Mouse (Mus musculus): ENCODE measurements at regions not wholly inside any gene's neighbourhood (a gene's known extent, or its start where the extent isn't known, plus 50 kb on each side); places are given as distances from the start of the nearest gene placed in this dataset.
A peak's percentile ranks its signal among the peaks of the same experiment; 100 is the strongest.

- H3K4me1 ChIP-seq (ENCODE audit: control insufficient read depth, insufficient read depth, low read length) = no peaks in the 10 kb centered on the region
- H3K4me2 ChIP-seq (ENCODE audit: low read depth, low read length) = no peak overlapping the region
- H3K27me3 ChIP-seq (ENCODE audit: control insufficient read depth, insufficient read depth, low read length) = no peaks in the 10 kb centered on the region
- H3K9ac ChIP-seq (ENCODE audit: low read length) = no peak overlapping the region
- no peaks in the 10 kb centered on the region for H3K9me3 ChIP-seq (replicated peaks; ENCODE audit: control insufficient read depth, low read length)
- ATAC-seq (replicated peaks; ENCODE audit: extremely low read depth, insufficient read depth, low FRiP score) = no peak
- H3K36me3 ChIP-seq (ENCODE audit: control insufficient read depth, insufficient read depth) = no peaks in the 10 kb centered on the region
- 79% methylated on average over 2 of the region's 2 CpGs for WGBS
- no peak overlapping the region for H3K4me3 ChIP-seq (ENCODE audit: low read length)
- H3K27ac ChIP-seq (ENCODE audit: low read length) = no peak overlapping the region
Observed at GRCm38 (mm10) chr19:54836451-54836850, 290.6 kb downstream of the Gpam start.

GRCm38 (mm10) chr19:54822161-54822560, 304.9 kb downstream of the Gpam start:
- no peak for ATAC-seq (replicated peaks; ENCODE audit: extremely low read depth, insufficient read depth, low FRiP score)
- no peaks in the 10 kb centered on the region for H3K27me3 ChIP-seq (ENCODE audit: control insufficient read depth, insufficient read depth, low read length)
- WGBS = 77% methylated on average over 5 of the region's 5 CpGs

GRCm38 (mm10) chr19:54820587-54820986, 306.5 kb downstream of the Gpam start:
- no peaks in the 10 kb centered on the region for H3K9me3 ChIP-seq (replicated peaks; ENCODE audit: control insufficient read depth, low read length)
- H3K9ac ChIP-seq (ENCODE audit: low read length) = no peak overlapping the region
- 71% methylated on average over 4 of the region's 4 CpGs for WGBS
- H3K4me1 ChIP-seq (ENCODE audit: control insufficient read depth, insufficient read depth, low read length) = no peaks in the 10 kb centered on the region
- no peaks in the 10 kb centered on the region for H3K27me3 ChIP-seq (ENCODE audit: control insufficient read depth, insufficient read depth, low read length)
- H3K4me3 ChIP-seq (ENCODE audit: low read length) = no peak overlapping the region
- H3K4me2 ChIP-seq (ENCODE audit: low read depth, low read length) = no peak overlapping the region
- H3K36me3 ChIP-seq (ENCODE audit: control insufficient read depth, insufficient read depth) = no peaks in the 10 kb centered on the region
- no peak for ATAC-seq (replicated peaks; ENCODE audit: extremely low read depth, insufficient read depth, low FRiP score)
- no peak overlapping the region for H3K27ac ChIP-seq (ENCODE audit: low read length)

More at GRCm38 (mm10) chr19:54822161-54822560, 304.9 kb downstream of the Gpam start:
- Histone ChIP-seq H3K27ac (ENCODE audit: low read length) (no peak overlapping the region), H3K4me3 (ENCODE audit: low read length) (no peak overlapping the region), H3K36me3 (ENCODE audit: control insufficient read depth, insufficient read depth) (no peaks in the 10 kb centered on the region), H3K9ac (ENCODE audit: low read length) (no peak overlapping the region), H3K4me1 (ENCODE audit: control insufficient read depth, insufficient read depth, low read length) (no peaks in the 10 kb centered on the region), H3K4me2 (ENCODE audit: low read depth, low read length) (no peak overlapping the region), H3K9me3 (replicated peaks; ENCODE audit: control insufficient read depth, low read length) (no peaks in the 10 kb centered on the region)

GRCm38 (mm10) chr19:54801123-54801742, 325.8 kb downstream of the Gpam start:
- no peak overlapping the region for H3K9ac ChIP-seq (ENCODE audit: low read length)
- WGBS = 74% methylated on average over 8 of the region's 8 CpGs
- no peaks in the 10 kb centered on the region for H3K4me1 ChIP-seq (ENCODE audit: control insufficient read depth, insufficient read depth, low read length)

GRCm38 (mm10) chr19:54787171-54787570, 339.9 kb downstream of the Gpam start:
- WGBS = 85% methylated on average over 3 of the region's 3 CpGs
- no peak for ATAC-seq (replicated peaks; ENCODE audit: extremely low read depth, insufficient read depth, low FRiP score)

More at GRCm38 (mm10) chr19:54801123-54801742, 325.8 kb downstream of the Gpam start:
- no peak overlapping the region for H3K27ac ChIP-seq (ENCODE audit: low read length)
- H3K4me3 ChIP-seq (ENCODE audit: low read length) = no peak overlapping the region
- no peak for ATAC-seq (replicated peaks; ENCODE audit: extremely low read depth, insufficient read depth, low FRiP score)
- H3K9me3 ChIP-seq (replicated peaks; ENCODE audit: control insufficient read depth, low read length) = no peaks in the 10 kb centered on the region
- H3K36me3 ChIP-seq (ENCODE audit: control insufficient read depth, insufficient read depth) = no peaks in the 10 kb centered on the region
- no peaks in the 10 kb centered on the region for H3K27me3 ChIP-seq (ENCODE audit: control insufficient read depth, insufficient read depth, low read length)
- no peak overlapping the region for H3K4me2 ChIP-seq (ENCODE audit: low read depth, low read length)

GRCm38 (mm10) chr19:54783729-54784128, 343.3 kb downstream of the Gpam start:
- no peak overlapping the region for H3K27ac ChIP-seq (ENCODE audit: low read length)
- no peak overlapping the region for H3K4me2 ChIP-seq (ENCODE audit: low read depth, low read length)
- H3K9ac ChIP-seq (ENCODE audit: low read length) = no peak overlapping the region
- no peaks in the 10 kb centered on the region for H3K9me3 ChIP-seq (replicated peaks; ENCODE audit: control insufficient read depth, low read length)
- WGBS = 57% methylated on average over 1 of the region's 1 CpGs
- no peak for ATAC-seq (replicated peaks; ENCODE audit: extremely low read depth, insufficient read depth, low FRiP score)
- H3K36me3 ChIP-seq (ENCODE audit: control insufficient read depth, insufficient read depth) = no peaks in the 10 kb centered on the region
- no peaks in the 10 kb centered on the region for H3K27me3 ChIP-seq (ENCODE audit: control insufficient read depth, insufficient read depth, low read length)
- H3K4me3 ChIP-seq (ENCODE audit: low read length) = no peak overlapping the region
- no peaks in the 10 kb centered on the region for H3K4me1 ChIP-seq (ENCODE audit: control insufficient read depth, insufficient read depth, low read length)

More at GRCm38 (mm10) chr19:54787171-54787570, 339.9 kb downstream of the Gpam start:
- Histone ChIP-seq H3K4me1 (ENCODE audit: control insufficient read depth, insufficient read depth, low read length) (0 out of 2 replicates have a peak, but pooled peaks cover 2% of the 10 kb centered on the region), H3K27ac (ENCODE audit: low read length) (no peak overlapping the region), H3K27me3 (ENCODE audit: control insufficient read depth, insufficient read depth, low read length) (no peaks in the 10 kb centered on the region), H3K36me3 (ENCODE audit: control insufficient read depth, insufficient read depth) (no peaks in the 10 kb centered on the region), H3K4me3 (ENCODE audit: low read length) (no peak overlapping the region), H3K4me2 (ENCODE audit: low read depth, low read length) (no peak overlapping the region), H3K9ac (ENCODE audit: low read length) (no peak overlapping the region), H3K9me3 (replicated peaks; ENCODE audit: control insufficient read depth, low read length) (no peaks in the 10 kb centered on the region)

GRCm38 (mm10) chr19:54757761-54758160, 369.3 kb downstream of the Gpam start:
- H3K27ac ChIP-seq (ENCODE audit: low read length) = no peak overlapping the region
- peaks cover 8% of the 10 kb centered on the region for H3K4me1 ChIP-seq (ENCODE audit: control insufficient read depth, insufficient read depth, low read length)
- WGBS = 77% methylated on average over 5 of the region's 5 CpGs
- no peaks in the 10 kb centered on the region for H3K9me3 ChIP-seq (replicated peaks; ENCODE audit: control insufficient read depth, low read length)
- no peak overlapping the region for H3K4me3 ChIP-seq (ENCODE audit: low read length)
- H3K4me2 ChIP-seq (ENCODE audit: low read depth, low read length) = no peak overlapping the region
- H3K9ac ChIP-seq (ENCODE audit: low read length) = no peak overlapping the region
- no peak for ATAC-seq (replicated peaks; ENCODE audit: extremely low read depth, insufficient read depth, low FRiP score)
- H3K36me3 ChIP-seq (ENCODE audit: control insufficient read depth, insufficient read depth) = no peaks in the 10 kb centered on the region
- H3K27me3 ChIP-seq (ENCODE audit: control insufficient read depth, insufficient read depth, low read length) = no peaks in the 10 kb centered on the region

- H3K27me3 ChIP-seq (ENCODE audit: control insufficient read depth, insufficient read depth, low read length) = no peaks in the 10 kb centered on the region
- H3K36me3 ChIP-seq (ENCODE audit: control insufficient read depth, insufficient read depth) = no peaks in the 10 kb centered on the region
- WGBS = 33% methylated on average over 8 of the region's 8 CpGs
- peak overlapping the region; percentile 16; the same call in 1 of the 2 replicates for H3K27ac ChIP-seq (ENCODE audit: low read length)
- no peaks in the 10 kb centered on the region for H3K9me3 ChIP-seq (replicated peaks; ENCODE audit: control insufficient read depth, low read length)
- no peak overlapping the region for H3K4me3 ChIP-seq (ENCODE audit: low read length)
- no peak for ATAC-seq (replicated peaks; ENCODE audit: extremely low read depth, insufficient read depth, low FRiP score)
- H3K4me1 ChIP-seq (ENCODE audit: control insufficient read depth, insufficient read depth, low read length) = peaks cover 8% of the 10 kb centered on the region
- no peak overlapping the region for H3K4me2 ChIP-seq (ENCODE audit: low read depth, low read length)
- H3K9ac ChIP-seq (ENCODE audit: low read length) = no peak overlapping the region
Observed at GRCm38 (mm10) chr19:54756681-54757257, 370.3 kb downstream of the Gpam start.

- ATAC-seq (replicated peaks; ENCODE audit: extremely low read depth, insufficient read depth, low FRiP score) = no peak
- Histone ChIP-seq H3K4me1 (ENCODE audit: control insufficient read depth, insufficient read depth, low read length) (peaks cover 8% of the 10 kb centered on the region), H3K36me3 (ENCODE audit: control insufficient read depth, insufficient read depth) (no peaks in the 10 kb centered on the region)
Observed at GRCm38 (mm10) chr19:54755451-54755850, 371.6 kb downstream of the Gpam start.

More at GRCm38 (mm10) chr19:54755451-54755850, 371.6 kb downstream of the Gpam start:
- no peaks in the 10 kb centered on the region for H3K27me3 ChIP-seq (ENCODE audit: control insufficient read depth, insufficient read depth, low read length)
- no peak overlapping the region for H3K9ac ChIP-seq (ENCODE audit: low read length)
- H3K4me3 ChIP-seq (ENCODE audit: low read length) = no peak overlapping the region
- no peaks in the 10 kb centered on the region for H3K9me3 ChIP-seq (replicated peaks; ENCODE audit: control insufficient read depth, low read length)
- WGBS = 74% methylated on average over 2 of the region's 2 CpGs
- no peak overlapping the region for H3K27ac ChIP-seq (ENCODE audit: low read length)
- H3K4me2 ChIP-seq (ENCODE audit: low read depth, low read length) = no peak overlapping the region
